Mouse (Mus musculus) forebrain, embryonic 14.5 days (tissue): Measurements from ENCODE around the gene Tlr7. TPM values are rescaled to one million over a fixed set of nuclear protein-coding genes. Genes with fewer than 3 reads are reported as not detected.
"Not testable (repeated sequence)": the region's sequence is repeated elsewhere in the genome, so short reads cannot be mapped to it uniquely, and the experiment has no call there.

Experiments
- ATAC-seq: fragments of 200-750 bp; cut with Nextera tagmentation; 2 replicates; pipeline ENCODE4 v1.8.0; 2017; ENCODE audit warnings: mild to moderate bottlenecking, moderate library complexity
- DNase-seq: peaks from one replicate; pipeline ENCODE4 v3.0.0-alpha.2; 2015; ENCODE audit warnings: low spot score
- H3K27ac ChIP-seq: fragments of 300-500 bp; sonication (generic); 2 replicates; pipeline ENCODE4 v1.5.1; 2014; ENCODE audit warnings: low read depth, mild to moderate bottlenecking, control low read depth, low read length, moderate library complexity
- H3K27me3 ChIP-seq: fragments of 300-500 bp; sonication (generic); replicated peaks from 2 replicates; pipeline ENCODE4 v1.6.1; 2014; ENCODE audit warnings: low read length, control low read depth, mixed read lengths; ENCODE audit not compliant: control insufficient read depth, insufficient read depth
- H3K36me3 ChIP-seq: fragments of 300-500 bp; sonication (generic); 2 replicates; pipeline ENCODE4 v1.6.1; 2014; ENCODE audit warnings: low read length, control low read depth; ENCODE audit not compliant: control insufficient read depth, insufficient read depth
- H3K4me1 ChIP-seq: fragments of 300-500 bp; sonication (generic); 2 replicates; pipeline ENCODE4 v1.6.1; 2014; ENCODE audit warnings: antibody characterized with exemption, low read length, control low read depth; ENCODE audit not compliant: control insufficient read depth, insufficient read depth
- H3K4me2 ChIP-seq: fragments of 300-500 bp; sonication (generic); 2 replicates; pipeline ENCODE4 v1.6.1; 2014; ENCODE audit warnings: mild to moderate bottlenecking, control low read depth, low read length
- H3K4me3 ChIP-seq: fragments of 300-500 bp; sonication (generic); 2 replicates; pipeline ENCODE4 v1.5.1; 2014; ENCODE audit warnings: low read depth, low read length, control low read depth
- H3K9ac ChIP-seq: fragments of 300-500 bp; sonication (generic); 2 replicates; pipeline ENCODE4 v1.6.1; 2014; ENCODE audit warnings: mild to moderate bottlenecking, low read length, control low read depth, moderate library complexity
- H3K9me3 ChIP-seq: fragments of 300-500 bp; sonication (generic); replicated peaks from 2 replicates; pipeline ENCODE4 v1.6.1; 2016; ENCODE audit warnings: low read length, control low read depth, mixed read lengths; ENCODE audit not compliant: control insufficient read depth
- WGBS: fragments of 180-500 bp; shearing (Covaris S2); extraction: QIAGEN DNeasy Blood & Tissue Kit; methylation state at CpG from one replicate; pipeline ENCODE4 v1.1.7; 2014; 5-methylcytosine and 5-hydroxymethylcytosine counted together
- polyA plus RNA-seq: library from polyadenylated mRNA; unstranded; fragments of >200 nt; fragmentation: Nextera tagmentation; extraction: Ambion mirVana; gene quantifications from 2 replicates; pipeline ENCODE4 v1.2.1, GENCODE M21; 2014

The Tlr7 gene
- polyA plus RNA-seq, 1 experiment from 2014 or later: 0.48 TPM

DNA sequence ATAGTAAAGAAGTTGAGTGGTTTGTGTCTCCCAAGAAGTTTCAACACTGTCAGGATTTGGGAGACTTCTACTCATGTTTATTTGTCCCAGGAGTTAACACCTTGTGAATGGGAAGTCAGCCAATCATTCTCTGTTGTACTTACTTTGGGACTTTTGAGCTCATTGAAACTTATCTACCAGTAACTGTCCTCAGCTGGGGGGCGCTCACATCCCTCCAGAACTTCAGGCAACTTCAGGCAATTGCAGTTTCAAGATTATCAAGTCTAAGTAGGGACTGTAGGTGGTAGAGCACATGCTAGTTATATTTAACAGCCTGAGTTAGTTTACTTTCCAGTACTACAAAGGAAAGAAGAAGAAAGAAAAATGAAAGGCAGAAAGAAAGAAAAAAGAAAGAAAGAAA is 6.6 kb downstream of the Tlr7 start:
- H3K36me3 ChIP-seq: no peaks in the 10 kb centered on the region
- WGBS: 38% methylated on average over 1 of the region's 1 CpGs
- no peaks in the 10 kb centered on the region for H3K9me3 ChIP-seq
- no peaks in the 10 kb centered on the region for H3K27me3 ChIP-seq
- ATAC-seq (no peak), DNase-seq (no peak)
- H3K4me2 ChIP-seq: no peak overlapping the region
- no peak overlapping the region for H3K4me3 ChIP-seq
- no peak overlapping the region for H3K9ac ChIP-seq
- no peak overlapping the region for H3K27ac ChIP-seq
- H3K4me1 ChIP-seq: no peaks in the 10 kb centered on the region

DNA sequence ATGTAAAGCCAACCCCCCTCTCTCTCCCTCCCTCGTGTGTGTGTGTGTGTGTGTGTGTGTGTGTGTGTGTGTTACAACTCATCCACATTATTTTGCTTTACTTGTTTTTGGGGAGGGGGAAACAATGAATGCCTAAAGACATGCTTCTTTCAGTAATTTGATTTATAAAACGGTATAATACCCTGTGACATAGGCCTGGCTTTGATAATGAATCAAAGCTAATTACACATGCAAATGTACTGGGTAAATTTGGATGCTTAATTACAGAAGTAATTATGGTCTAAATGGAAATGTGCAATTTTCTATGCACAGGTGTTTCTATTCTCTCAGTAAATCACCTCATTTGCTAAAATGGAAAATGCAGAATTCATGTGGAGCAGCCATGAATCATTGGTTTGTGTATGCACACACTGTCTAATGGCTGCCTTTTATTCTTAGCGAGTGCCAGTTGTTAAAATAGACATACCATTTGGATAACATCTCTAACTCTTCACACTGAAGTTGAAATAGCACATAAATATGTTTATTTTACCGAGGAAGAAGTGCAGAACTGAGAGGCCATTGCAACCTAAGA is 9.0 kb downstream of the Tlr7 start:
- ATAC-seq (peak; percentile 65), DNase-seq (peak; percentile 36)
- H3K4me2 ChIP-seq: no peak overlapping the region
- H3K4me3 ChIP-seq: no peak overlapping the region
- 39% methylated on average over 4 of the region's 4 CpGs for WGBS
- H3K27ac ChIP-seq: no peak overlapping the region
- H3K36me3 ChIP-seq: no peaks in the 10 kb centered on the region
- no peaks in the 10 kb centered on the region for H3K9me3 ChIP-seq
- no peaks in the 10 kb centered on the region for H3K27me3 ChIP-seq
- no peaks in the 10 kb centered on the region for H3K4me1 ChIP-seq
- no peak overlapping the region for H3K9ac ChIP-seq

DNA sequence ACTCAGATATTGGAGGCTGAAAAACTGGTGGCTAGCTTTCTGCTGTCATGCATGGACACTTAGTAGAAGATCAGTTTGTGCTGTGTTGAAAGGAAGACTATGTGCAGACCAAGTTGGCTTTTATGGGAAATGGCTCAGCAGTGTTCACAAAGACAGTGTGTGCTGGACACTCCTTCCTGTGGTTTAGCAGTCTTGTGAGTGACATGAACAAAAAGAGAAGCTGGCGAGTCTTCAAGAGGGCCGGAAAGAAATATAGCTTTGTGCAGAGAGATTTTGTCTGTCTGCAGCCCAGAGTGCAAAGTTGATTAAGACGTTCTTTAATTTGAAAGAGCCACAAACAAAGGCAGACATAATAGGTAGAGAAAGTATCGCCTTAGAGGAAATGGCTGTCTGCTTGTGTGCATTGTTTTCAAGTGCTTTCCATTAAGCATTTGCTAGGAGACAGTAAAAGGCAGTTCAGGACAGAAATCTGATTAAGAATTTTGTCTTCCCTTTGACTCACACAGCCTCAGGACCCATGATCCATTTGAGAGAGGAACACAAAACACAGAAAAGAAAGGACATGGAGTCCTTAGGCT is 11.4 kb downstream of the Tlr7 start:
- ATAC-seq (0 out of 2 replicates have a peak, but pooled peaks have one; percentile 34), DNase-seq (peak; percentile 23)
- H3K36me3 ChIP-seq: no peaks in the 10 kb centered on the region
- H3K4me3 ChIP-seq: no peak overlapping the region
- no peaks in the 10 kb centered on the region; the same call in 1 of the 2 replicates for H3K27me3 ChIP-seq
- no peaks in the 10 kb centered on the region for H3K9me3 ChIP-seq
- WGBS: 41% methylated on average over 4 of the region's 4 CpGs
- no peak overlapping the region for H3K9ac ChIP-seq
- no peak overlapping the region; the same call in 1 of the 2 replicates for H3K27ac ChIP-seq
- H3K4me1 ChIP-seq: no peaks in the 10 kb centered on the region
- H3K4me2 ChIP-seq: no peak overlapping the region

DNA sequence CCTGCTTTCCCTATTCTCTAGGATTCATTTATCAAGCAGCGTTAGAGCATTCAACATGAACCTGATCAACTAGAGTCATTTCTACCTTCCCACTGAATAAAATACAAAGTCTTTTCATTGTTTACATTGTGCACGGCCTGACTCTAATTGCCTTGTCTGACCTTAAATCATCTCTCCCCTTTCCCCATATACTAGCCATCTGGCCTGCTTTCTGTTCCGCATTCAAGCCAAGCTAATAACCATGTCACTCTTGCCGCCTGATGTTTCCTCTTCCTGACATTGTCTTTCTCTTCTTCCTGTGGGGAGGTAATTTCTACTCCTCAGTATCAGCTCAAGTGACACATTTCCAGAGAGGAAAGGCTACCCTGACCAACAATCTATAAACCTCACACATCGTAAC is 14.6 kb downstream of the Tlr7 start:
- no peaks in the 10 kb centered on the region for H3K9me3 ChIP-seq
- no peaks in the 10 kb centered on the region for H3K4me1 ChIP-seq
- no peak overlapping the region for H3K27ac ChIP-seq
- DNase-seq (no peak), ATAC-seq (no peak)
- no peak overlapping the region for H3K4me2 ChIP-seq
- H3K27me3 ChIP-seq: no peaks in the 10 kb centered on the region; the same call in 1 of the 2 replicates
- no peak overlapping the region for H3K4me3 ChIP-seq
- H3K9ac ChIP-seq: no peak overlapping the region
- 84% methylated on average over 5 of the region's 5 CpGs for WGBS
- H3K36me3 ChIP-seq: no peaks in the 10 kb centered on the region

DNA sequence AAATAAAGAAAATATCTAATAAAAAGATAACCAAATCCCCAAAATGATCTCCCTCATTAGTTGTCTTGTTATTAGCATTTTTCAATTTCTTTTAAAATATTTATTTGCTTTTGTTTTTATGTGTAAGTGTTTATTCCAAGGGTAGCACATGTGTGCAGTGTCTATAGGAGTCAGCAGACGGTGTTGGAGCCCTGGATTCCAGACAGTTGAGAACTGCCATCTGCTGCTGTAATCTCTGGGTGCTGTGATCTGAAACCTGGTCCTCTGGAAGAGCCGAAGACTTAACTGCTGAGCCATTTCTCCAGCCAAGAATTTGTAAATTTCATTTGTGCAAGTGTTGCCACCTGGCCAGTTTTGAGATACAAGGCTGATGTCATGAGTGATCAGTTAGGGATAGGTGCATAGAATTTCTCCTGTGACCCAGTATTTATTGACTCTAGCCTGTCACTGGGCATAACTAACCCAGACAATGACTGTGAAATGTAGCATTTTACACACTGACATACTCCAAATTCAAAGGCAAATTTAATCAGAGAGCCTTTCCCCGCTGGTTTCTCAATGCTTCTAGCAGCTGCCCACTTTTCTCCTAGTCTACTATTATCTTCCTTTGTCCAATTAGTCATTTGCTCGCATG is 15.1 kb downstream of the Tlr7 start:
- H3K4me2 ChIP-seq: no peak overlapping the region
- no peak overlapping the region for H3K9ac ChIP-seq
- no peak for ATAC-seq
- H3K27ac ChIP-seq: no peak overlapping the region
- H3K9me3 ChIP-seq: no peaks in the 10 kb centered on the region
- H3K4me3 ChIP-seq: no peak overlapping the region
- H3K27me3 ChIP-seq: no peaks in the 10 kb centered on the region; the same call in 1 of the 2 replicates
- 66% methylated on average over 4 of the region's 4 CpGs for WGBS
- DNase-seq: no peak
- H3K36me3 ChIP-seq: no peaks in the 10 kb centered on the region
- no peaks in the 10 kb centered on the region for H3K4me1 ChIP-seq

DNA sequence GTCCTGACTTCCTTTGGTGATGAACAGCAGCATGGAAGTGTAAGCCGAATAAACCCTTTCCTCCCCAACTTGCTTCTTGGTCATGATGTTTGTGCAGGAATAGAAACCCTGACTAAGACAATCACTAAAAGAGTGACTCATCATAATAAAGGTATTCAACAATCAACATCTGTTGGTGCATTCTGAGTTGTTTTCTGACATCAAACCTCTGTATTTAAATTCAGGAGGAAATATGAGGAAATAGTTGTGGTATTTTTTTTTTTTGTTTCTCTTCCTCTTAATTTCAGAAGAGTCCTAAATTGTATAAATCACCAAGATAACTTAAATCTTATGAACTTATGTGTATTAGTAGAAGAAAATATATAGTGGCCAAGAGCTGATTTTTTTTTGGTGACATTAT is 28.3 kb downstream of the Tlr7 start:
- not testable (repeated sequence) for DNase-seq, H3K36me3 ChIP-seq, H3K9me3 ChIP-seq, H3K9ac ChIP-seq, H3K4me1 ChIP-seq, H3K27me3 ChIP-seq, H3K4me3 ChIP-seq, H3K4me2 ChIP-seq, H3K27ac ChIP-seq, ATAC-seq
- no CpG with 5 or more reads among the region's 1 CpGs for WGBS

DNA sequence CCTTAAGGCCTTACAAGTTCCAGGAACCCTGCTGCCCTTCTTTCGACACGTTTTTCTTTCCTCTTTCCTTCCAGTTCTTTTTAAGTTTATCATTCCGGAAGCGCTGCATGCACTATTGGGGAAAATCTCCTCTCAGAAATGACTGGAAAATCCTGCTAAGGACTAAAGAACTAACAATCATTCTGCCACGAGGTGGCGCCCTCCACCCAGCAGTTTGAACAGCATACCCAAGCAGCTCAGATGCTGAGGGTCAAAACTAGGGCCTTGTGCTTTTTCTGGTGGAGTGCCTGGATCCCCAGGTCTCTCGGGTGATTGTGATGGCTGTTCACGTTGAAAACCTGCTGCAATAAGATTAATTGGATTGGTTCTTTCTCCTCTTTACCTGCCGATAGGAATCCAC is 53.4 kb downstream of the Tlr7 start:
- no peak overlapping the region for H3K27ac ChIP-seq
- no peak overlapping the region for H3K9ac ChIP-seq
- no peaks in the 10 kb centered on the region for H3K27me3 ChIP-seq
- 31% methylated on average over 9 of the region's 9 CpGs for WGBS
- H3K36me3 ChIP-seq: no peaks in the 10 kb centered on the region
- DNase-seq (peak; percentile 73), ATAC-seq (peak; percentile 50; the same call in 1 of the 2 replicates)
- H3K9me3 ChIP-seq: no peaks in the 10 kb centered on the region
- no peaks in the 10 kb centered on the region for H3K4me1 ChIP-seq
- no peak overlapping the region for H3K4me2 ChIP-seq
- H3K4me3 ChIP-seq: no peak overlapping the region

DNA sequence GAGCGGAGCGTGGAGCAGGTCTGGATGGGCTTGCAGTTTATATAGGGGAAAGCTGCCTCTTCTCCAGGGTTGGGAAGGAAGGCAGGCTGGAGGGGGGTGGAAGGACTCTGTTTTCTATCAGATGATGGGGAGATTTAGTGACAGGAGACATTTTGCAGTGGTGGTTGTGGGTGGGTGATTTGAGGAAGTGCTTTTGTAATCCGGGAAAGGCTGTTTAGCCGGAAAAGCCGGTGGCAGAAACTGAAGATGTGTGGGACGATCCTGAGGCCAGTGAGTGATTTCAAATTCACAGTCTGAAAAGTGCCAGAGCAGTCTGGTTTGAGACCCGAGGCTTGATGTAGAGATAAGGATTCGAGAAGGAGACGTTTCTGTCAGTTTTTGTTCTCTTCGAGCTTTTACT is 53.8 kb downstream of the Tlr7 start:
- ATAC-seq: no peak
- Histone ChIP-seq H3K4me2 (no peak overlapping the region), H3K4me1 (no peaks in the 10 kb centered on the region), H3K9ac (no peak overlapping the region), H3K36me3 (no peaks in the 10 kb centered on the region), H3K27me3 (no peaks in the 10 kb centered on the region), H3K9me3 (no peaks in the 10 kb centered on the region), H3K27ac (no peak overlapping the region), H3K4me3 (no peak overlapping the region)
- no peak for DNase-seq
- 74% methylated on average over 10 of the region's 10 CpGs for WGBS

DNA sequence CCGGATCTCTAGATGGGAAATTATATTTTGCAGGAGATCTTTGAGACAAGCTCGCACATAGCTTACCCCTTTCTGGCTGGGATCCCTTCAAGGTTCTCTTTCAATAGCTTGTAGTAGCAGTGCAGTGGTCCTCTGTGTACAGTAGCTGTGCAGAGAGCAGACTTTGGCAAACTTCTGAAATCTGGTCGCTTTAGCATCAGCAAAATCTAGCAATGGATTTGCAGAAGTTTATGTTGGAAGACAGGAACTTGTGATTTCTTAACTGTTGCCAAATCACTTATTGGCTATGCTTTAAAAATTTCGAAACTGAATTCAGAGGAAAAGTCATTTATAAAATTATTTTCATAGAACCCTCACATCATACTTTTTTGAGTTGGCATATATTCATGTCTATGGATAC is 66.3 kb downstream of the Tlr7 start, which contains the start of gene Tlr8:
TSS of gene Tlr8 (minus strand) at position 244 of the 400 bp plus-strand sequence.
- Histone ChIP-seq H3K36me3 (no peaks in the 10 kb centered on the region), H3K27me3 (no peaks in the 10 kb centered on the region), H3K4me2 (no peak within 1 kb of the TSS), H3K9me3 (no peaks in the 10 kb centered on the region), H3K9ac (no peak within 1 kb of the TSS), H3K27ac (no peak within 1 kb of the TSS), H3K4me1 (no peaks in the 10 kb centered on the region), H3K4me3 (no peak within 1 kb of the TSS)
- no peak for ATAC-seq
- 79% methylated on average over 4 of the region's 4 CpGs for whole genome bisulfite sequencing
- no peak for DNase-seq
